Mouse (Mus musculus) neural tube, embryonic 14.5 days (tissue): ENCODE data around the gene Ppara. TPM values are rescaled to one million over a fixed set of nuclear protein-coding genes. Genes with fewer than 3 reads are reported as not detected.

Experiments
- ATAC-seq: fragments of 200-750 bp; cut with Nextera tagmentation; 2 replicates; pipeline ENCODE4 v1.8.0; 2017; ENCODE audit warnings: low read depth, mild to moderate bottlenecking, moderate TSS enrichment, moderate library complexity
- H3K27ac ChIP-seq: fragments of 300-500 bp; sonication (generic); 2 replicates; pipeline ENCODE4 v1.5.1; 2014; ENCODE audit warnings: low read depth, mild to moderate bottlenecking, control low read depth, low read length, moderate library complexity, mixed read lengths
- H3K27me3 ChIP-seq: fragments of 300-500 bp; sonication (generic); 2 replicates; pipeline ENCODE4 v1.6.1; 2014; ENCODE audit warnings: low read length; ENCODE audit not compliant: control insufficient read depth, insufficient read depth
- H3K36me3 ChIP-seq: fragments of 300-500 bp; sonication (generic); 2 replicates; pipeline ENCODE4 v1.6.1; 2014; ENCODE audit warnings: low read length, mixed read lengths; ENCODE audit not compliant: control insufficient read depth, insufficient read depth
- H3K4me1 ChIP-seq: fragments of 300-500 bp; sonication (generic); 2 replicates; pipeline ENCODE4 v1.6.1; 2014; ENCODE audit warnings: low read length; ENCODE audit not compliant: control insufficient read depth, insufficient read depth
- H3K4me2 ChIP-seq: fragments of 300-500 bp; sonication (generic); 2 replicates; pipeline ENCODE4 v1.6.1; 2014; ENCODE audit warnings: mild to moderate bottlenecking, low read depth, low read length, control low read depth
- H3K4me3 ChIP-seq: fragments of 300-500 bp; sonication (generic); 2 replicates; pipeline ENCODE4 v1.5.1; 2014; ENCODE audit warnings: low read depth, low read length, control low read depth, mixed read lengths
- H3K9ac ChIP-seq: fragments of 300-500 bp; sonication (generic); replicated peaks from 2 replicates; pipeline ENCODE4 v1.6.1; 2014; ENCODE audit warnings: low read depth, mild to moderate bottlenecking, control low read depth, low read length, mixed read lengths
- H3K9me3 ChIP-seq: fragments of 300-500 bp; sonication (generic); 2 replicates; pipeline ENCODE4 v1.6.1; 2016; ENCODE audit warnings: low read length; ENCODE audit not compliant: control insufficient read depth
- WGBS: fragments of 180-500 bp; shearing (Covaris S2); extraction: QIAGEN DNeasy Blood & Tissue Kit; methylation state at CpG from one replicate; pipeline ENCODE4 v1.1.7; 2014; 5-methylcytosine and 5-hydroxymethylcytosine counted together
- polyA plus RNA-seq: library from polyadenylated mRNA; unstranded; fragments of >200 nt; fragmentation: Nextera tagmentation; extraction: Ambion mirVana; gene quantifications from 2 replicates; pipeline ENCODE4 v1.2.1, GENCODE M21; 2014

Ppara gene
- polyA plus RNA-seq, 1 experiment from 2014 or later, result 0.75 TPM

GRCm38 (mm10) chr15:85716045-85716444 is 18.7 kb upstream of the Ppara start:
- WGBS, result 5% methylated on average over 7 of the region's 7 CpGs
- H3K9ac ChIP-seq, result no peak overlapping the region
- H3K9me3 ChIP-seq, result no peaks in the 10 kb centered on the region
- H3K4me2 ChIP-seq, result no peak overlapping the region
- no peak overlapping the region for H3K27ac ChIP-seq
- no peaks in the 10 kb centered on the region for H3K4me1 ChIP-seq
- peak; percentile 57; the same call in 1 of the 2 replicates for ATAC-seq
- no peaks in the 10 kb centered on the region for H3K27me3 ChIP-seq
- H3K36me3 ChIP-seq, result no peaks in the 10 kb centered on the region
- H3K4me3 ChIP-seq, result no peak overlapping the region

- 78% methylated on average over 5 of the region's 5 CpGs for WGBS
- H3K9me3 ChIP-seq, result no peaks in the 10 kb centered on the region
- H3K9ac ChIP-seq, result no peak overlapping the region
- H3K27ac ChIP-seq, result no peak overlapping the region
- no peak overlapping the region for H3K4me2 ChIP-seq
- no peaks in the 10 kb centered on the region for H3K27me3 ChIP-seq
- H3K4me1 ChIP-seq, result no peaks in the 10 kb centered on the region
- H3K36me3 ChIP-seq, result no peaks in the 10 kb centered on the region
- no peak overlapping the region for H3K4me3 ChIP-seq
- no peak for ATAC-seq
These were observed 18.2 kb upstream of the Ppara start for GRCm38 (mm10) chr15:85716591-85716990.

GRCm38 (mm10) chr15:85717008-85717407 is 17.8 kb upstream of the Ppara start:
- H3K36me3 ChIP-seq, result no peaks in the 10 kb centered on the region
- no peaks in the 10 kb centered on the region for H3K9me3 ChIP-seq
- no peak overlapping the region for H3K27ac ChIP-seq
- ATAC-seq, result no peak
- H3K9ac ChIP-seq, result no peak overlapping the region
- H3K4me2 ChIP-seq, result no peak overlapping the region
- H3K27me3 ChIP-seq, result no peaks in the 10 kb centered on the region
- H3K4me1 ChIP-seq, result no peaks in the 10 kb centered on the region
- H3K4me3 ChIP-seq, result no peak overlapping the region
- WGBS, result 67% methylated on average over 4 of the region's 4 CpGs

- ATAC-seq, result no peak
- no peak overlapping the region for H3K27ac ChIP-seq
- no peaks in the 10 kb centered on the region for H3K9me3 ChIP-seq
- no peaks in the 10 kb centered on the region for H3K27me3 ChIP-seq
- no peaks in the 10 kb centered on the region for H3K36me3 ChIP-seq
- 95% methylated on average over 2 of the region's 2 CpGs for WGBS
- no peaks in the 10 kb centered on the region for H3K4me1 ChIP-seq
- no peak overlapping the region for H3K9ac ChIP-seq
- no peak overlapping the region for H3K4me2 ChIP-seq
- H3K4me3 ChIP-seq, result no peak overlapping the region
These were observed 17.0 kb upstream of the Ppara start for GRCm38 (mm10) chr15:85717800-85718199.

- H3K36me3 ChIP-seq, result no peaks in the 10 kb centered on the region
- no peak overlapping the region for H3K27ac ChIP-seq
- H3K27me3 ChIP-seq, result no peaks in the 10 kb centered on the region
- H3K9ac ChIP-seq, result no peak overlapping the region
- no peaks in the 10 kb centered on the region for H3K9me3 ChIP-seq
- H3K4me1 ChIP-seq, result no peaks in the 10 kb centered on the region
- no peak overlapping the region for H3K4me3 ChIP-seq
- 84% methylated on average over 7 of the region's 7 CpGs for WGBS
- H3K4me2 ChIP-seq, result no peak overlapping the region
- no peak for ATAC-seq
These were observed 15.8 kb upstream of the Ppara start for GRCm38 (mm10) chr15:85719017-85719416.

GRCm38 (mm10) chr15:85720366-85720841 is 14.4 kb upstream of the Ppara start:
- H3K27me3 ChIP-seq, result no peaks in the 10 kb centered on the region
- no peaks in the 10 kb centered on the region for H3K4me1 ChIP-seq
- H3K4me3 ChIP-seq, result no peak overlapping the region
- H3K36me3 ChIP-seq, result no peaks in the 10 kb centered on the region
- H3K27ac ChIP-seq, result no peak overlapping the region
- no peak overlapping the region for H3K9ac ChIP-seq
- no peak overlapping the region for H3K4me2 ChIP-seq
- ATAC-seq, result no peak
- WGBS, result 68% methylated on average over 6 of the region's 6 CpGs
- no peaks in the 10 kb centered on the region for H3K9me3 ChIP-seq

GRCm38 (mm10) chr15:85724271-85725165 is 10.3 kb upstream of the Ppara start:
- no peak overlapping the region for H3K27ac ChIP-seq

GRCm38 (mm10) chr15:85728224-85728623 is 6.6 kb upstream of the Ppara start:
- H3K36me3 ChIP-seq, result no peaks in the 10 kb centered on the region
- H3K4me3 ChIP-seq, result no peak overlapping the region
- peaks cover 4% of the 10 kb centered on the region; the same call in 1 of the 2 replicates for H3K27me3 ChIP-seq
- H3K4me2 ChIP-seq, result no peak overlapping the region
- H3K27ac ChIP-seq, result no peak overlapping the region
- no peaks in the 10 kb centered on the region for H3K4me1 ChIP-seq
- no peak for ATAC-seq
- 89% methylated on average over 5 of the region's 5 CpGs for WGBS
- H3K9me3 ChIP-seq, result no peaks in the 10 kb centered on the region
- H3K9ac ChIP-seq, result no peak overlapping the region

More at GRCm38 (mm10) chr15:85724271-85725165, 10.3 kb upstream of the Ppara start:
- H3K36me3 ChIP-seq, result no peaks in the 10 kb centered on the region
- no peak overlapping the region for H3K4me2 ChIP-seq
- no peaks in the 10 kb centered on the region for H3K4me1 ChIP-seq
- WGBS, result 54% methylated on average over 11 of the region's 11 CpGs
- ATAC-seq, result no peak
- H3K9me3 ChIP-seq, result no peaks in the 10 kb centered on the region
- no peaks in the 10 kb centered on the region for H3K27me3 ChIP-seq
- H3K4me3 ChIP-seq, result no peak overlapping the region
- H3K9ac ChIP-seq, result no peak overlapping the region

- H3K36me3 ChIP-seq, result no peaks in the 10 kb centered on the region
- no peak overlapping the region for H3K4me2 ChIP-seq
- no peak overlapping the region for H3K9ac ChIP-seq
- no peak overlapping the region for H3K4me3 ChIP-seq
- no peak for ATAC-seq
- no peaks in the 10 kb centered on the region for H3K4me1 ChIP-seq
- no peak overlapping the region for H3K27ac ChIP-seq
- 87% methylated on average over 9 of the region's 9 CpGs for WGBS
- no peaks in the 10 kb centered on the region for H3K9me3 ChIP-seq
- peaks cover 13% of the 10 kb centered on the region; the same call in 1 of the 2 replicates for H3K27me3 ChIP-seq
These were observed 5.5 kb upstream of the Ppara start for GRCm38 (mm10) chr15:85729256-85729655.
